Mouse (Mus musculus) stomach, postnatal 0 days (tissue): ENCODE data around the gene 1700093K21Rik.

Experiments
- CTCF ChIP-seq: IDR thresholded peaks from 2 replicates; pipeline ENCODE4 v1.5.1; 2016; ENCODE audit warnings: antibody characterized with exemption, low read depth, mild to moderate bottlenecking, moderate library complexity
- EP300 ChIP-seq: optimal IDR thresholded peaks from 2 replicates; pipeline ENCODE3; 2016; ENCODE audit warnings: antibody characterized with exemption

GRCm38 (mm10) chr11:23497335-23497717 lies 23.6 kb downstream of the 1700093K21Rik start:
- no peak for TF ChIP-seq EP300
- TF ChIP-seq CTCF, result no peak
